Mouse (Mus musculus): ENCODE measurements at regions not wholly inside any gene's neighbourhood (a gene's known extent, or its start where the extent isn't known, plus 50 kb on each side); places are given as distances from the start of the nearest gene placed in this dataset.

- Histone ChIP-seq H3K4me2 (replicated peaks; ENCODE audit: low read depth, low read length) (no peak overlapping the region), H3K4me3 (ENCODE audit: low read depth, low read length) (no peak overlapping the region), H3K4me1 (ENCODE audit: insufficient read depth, low read depth, low read length) (no peaks in the 10 kb centered on the region), H3K27ac (ENCODE audit: low read length) (no peak overlapping the region), H3K36me3 (ENCODE audit: insufficient read depth, low read length) (no peaks in the 10 kb centered on the region), H3K27me3 (replicated peaks; ENCODE audit: insufficient read depth, low read length) (no peaks in the 10 kb centered on the region), H3K9ac (replicated peaks; ENCODE audit: low read depth) (no peak overlapping the region), H3K9me3 (ENCODE audit: low read length) (no peaks in the 10 kb centered on the region)
- DNase-seq (ENCODE audit: low spot score), result peak; percentile 34
- WGBS, result 58% methylated on average over 10 of the region's 10 CpGs
- TF ChIP-seq EP300 (IDR thresholded peaks at IDR 0.05) (no peak), CTCF (IDR thresholded peaks at IDR 0.05) (no peak)
- peak; percentile 66 for ATAC-seq
These were observed 110.3 kb upstream of the Shb start for GRCm38 (mm10) chr4:45642604-45643003.

GRCm38 (mm10) chr4:45641272-45641671 lies 109.0 kb upstream of the Shb start:
- Histone ChIP-seq H3K36me3 (ENCODE audit: insufficient read depth, low read length) (no peaks in the 10 kb centered on the region), H3K27me3 (replicated peaks; ENCODE audit: insufficient read depth, low read length) (no peaks in the 10 kb centered on the region), H3K27ac (ENCODE audit: low read length) (no peak overlapping the region), H3K9me3 (ENCODE audit: low read length) (no peaks in the 10 kb centered on the region), H3K4me3 (ENCODE audit: low read depth, low read length) (no peak overlapping the region), H3K4me1 (ENCODE audit: insufficient read depth, low read depth, low read length) (no peaks in the 10 kb centered on the region), H3K4me2 (replicated peaks; ENCODE audit: low read depth, low read length) (no peak overlapping the region), H3K9ac (replicated peaks; ENCODE audit: low read depth) (no peak overlapping the region)
- ATAC-seq (no peak), DNase-seq (ENCODE audit: low spot score) (no peak)
- 63% methylated on average over 5 of the region's 5 CpGs for whole genome bisulfite sequencing
- TF ChIP-seq EP300 (IDR thresholded peaks at IDR 0.05) (no peak), CTCF (IDR thresholded peaks at IDR 0.05) (no peak)

- no peak overlapping the region for H3K9ac ChIP-seq (replicated peaks; ENCODE audit: low read depth)
- H3K27ac ChIP-seq (ENCODE audit: low read length), result no peak overlapping the region
- H3K4me1 ChIP-seq (ENCODE audit: insufficient read depth, low read depth, low read length), result no peaks in the 10 kb centered on the region
- no peaks in the 10 kb centered on the region for H3K27me3 ChIP-seq (replicated peaks; ENCODE audit: insufficient read depth, low read length)
- 55% methylated on average over 11 of the region's 11 CpGs for WGBS
- DNase-seq (ENCODE audit: low spot score) (no peak), ATAC-seq (no peak)
- no peaks in the 10 kb centered on the region for H3K36me3 ChIP-seq (ENCODE audit: insufficient read depth, low read length)
- H3K4me3 ChIP-seq (ENCODE audit: low read depth, low read length), result no peak overlapping the region
- H3K9me3 ChIP-seq (ENCODE audit: low read length), result no peaks in the 10 kb centered on the region
- H3K4me2 ChIP-seq (replicated peaks; ENCODE audit: low read depth, low read length), result no peak overlapping the region
- TF ChIP-seq CTCF (IDR thresholded peaks at IDR 0.05), result no peak
- TF ChIP-seq EP300 (IDR thresholded peaks at IDR 0.05), result no peak
These were observed 108.4 kb upstream of the Shb start for GRCm38 (mm10) chr4:45640713-45641112.

GRCm38 (mm10) chr4:45639397-45640034 lies 107.2 kb upstream of the Shb start:
- Histone ChIP-seq H3K9me3 (ENCODE audit: low read length) (no peaks in the 10 kb centered on the region), H3K9ac (replicated peaks; ENCODE audit: low read depth) (no peak overlapping the region), H3K4me1 (ENCODE audit: insufficient read depth, low read depth, low read length) (no peaks in the 10 kb centered on the region), H3K4me3 (ENCODE audit: low read depth, low read length) (no peak overlapping the region), H3K27me3 (replicated peaks; ENCODE audit: insufficient read depth, low read length) (no peaks in the 10 kb centered on the region), H3K4me2 (replicated peaks; ENCODE audit: low read depth, low read length) (no peak overlapping the region), H3K27ac (ENCODE audit: low read length) (no peak overlapping the region), H3K36me3 (ENCODE audit: insufficient read depth, low read length) (no peaks in the 10 kb centered on the region)
- TF ChIP-seq CTCF (IDR thresholded peaks at IDR 0.05) (no peak), EP300 (IDR thresholded peaks at IDR 0.05) (no peak)
- WGBS, result 73% methylated on average over 12 of the region's 12 CpGs
- ATAC-seq (no peak), DNase-seq (ENCODE audit: low spot score) (no peak)

GRCm38 (mm10) chr4:45638411-45638810 lies 106.1 kb upstream of the Shb start:
- DNase-seq (ENCODE audit: low spot score), result no peak
- TF ChIP-seq EP300 (IDR thresholded peaks at IDR 0.05) (no peak), CTCF (IDR thresholded peaks at IDR 0.05) (no peak)
- Histone ChIP-seq H3K9ac (replicated peaks; ENCODE audit: low read depth) (no peak overlapping the region), H3K4me2 (replicated peaks; ENCODE audit: low read depth, low read length) (no peak overlapping the region), H3K27me3 (replicated peaks; ENCODE audit: insufficient read depth, low read length) (no peaks in the 10 kb centered on the region), H3K36me3 (ENCODE audit: insufficient read depth, low read length) (no peaks in the 10 kb centered on the region), H3K27ac (ENCODE audit: low read length) (no peak overlapping the region), H3K4me3 (ENCODE audit: low read depth, low read length) (no peak overlapping the region), H3K9me3 (ENCODE audit: low read length) (no peaks in the 10 kb centered on the region), H3K4me1 (ENCODE audit: insufficient read depth, low read depth, low read length) (no peaks in the 10 kb centered on the region)
- WGBS, result 67% methylated on average over 8 of the region's 8 CpGs
- ATAC-seq, result no peak

GRCm38 (mm10) chr4:45631276-45632045 lies 99.2 kb upstream of the Shb start:
- ATAC-seq, result no peak
- no peaks in the 10 kb centered on the region for H3K4me1 ChIP-seq (ENCODE audit: insufficient read depth, low read depth, low read length)
- no peaks in the 10 kb centered on the region for H3K27me3 ChIP-seq (replicated peaks; ENCODE audit: insufficient read depth, low read length)
- DNase-seq (ENCODE audit: low spot score), result no peak
- TF ChIP-seq CTCF (IDR thresholded peaks at IDR 0.05) (no peak), EP300 (IDR thresholded peaks at IDR 0.05) (no peak)
- no peak overlapping the region for H3K9ac ChIP-seq (replicated peaks; ENCODE audit: low read depth)
- H3K4me3 ChIP-seq (ENCODE audit: low read depth, low read length), result no peak overlapping the region
- H3K36me3 ChIP-seq (ENCODE audit: insufficient read depth, low read length), result no peaks in the 10 kb centered on the region
- H3K27ac ChIP-seq (ENCODE audit: low read length), result no peak overlapping the region
- H3K9me3 ChIP-seq (ENCODE audit: low read length), result no peaks in the 10 kb centered on the region
- H3K4me2 ChIP-seq (replicated peaks; ENCODE audit: low read depth, low read length), result no peak overlapping the region
- WGBS, result 79% methylated on average over 7 of the region's 7 CpGs
